ENCODE assay signal across 9 mouse cellular contexts in genomic region chr3:144616654-144617425, GRCm38 (mm10). TPM values are rescaled to one million over a fixed set of nuclear protein-coding genes. Genes with fewer than 3 reads are reported as not detected.
DNase-seq lines count a peak whose midpoint lies in the region; ATAC-seq and TF ChIP-seq lines count a peak whose summit lies in the region.
"Had no signal": no experiment of that assay in that cellular context is flagged by ENCODE, and none has a peak within 500 bp of the region (broad histone marks: within the 10 kb centered on the region; RNA-seq: fewer than 3 reads in every experiment).

No protein-coding gene starts in this region.

- H3K4me1 ChIP-seq in E14TG2a.4 (replicated peaks; ENCODE audit: low read depth, low read length): peaks cover 6% of the 10 kb centered on the region
- peaks cover 20% of the 10 kb centered on the region for H3K4me1 ChIP-seq in forebrain, embryonic 13.5 days
- peaks cover 25% of the 10 kb centered on the region for H3K4me1 ChIP-seq in liver, embryonic 15.5 days (replicated peaks)
- peaks cover 20% of the 10 kb centered on the region for H3K4me1 ChIP-seq in neural tube, embryonic 12.5 days
- no peaks in the 10 kb centered on the region for H3K4me1 ChIP-seq in stomach, postnatal 0 days (replicated peaks; ENCODE audit: control insufficient read depth, insufficient read depth)

- TF ChIP-seq CTCF in E14TG2a.4 (conservative IDR thresholded peaks at IDR 0.05; ENCODE audit: low read length): peak; percentile 59
- TF ChIP-seq CTCF in stomach, postnatal 0 days (IDR thresholded peaks at IDR 0.05; ENCODE audit: low read depth): peak; percentile 99

- H3K36me3 ChIP-seq in E14TG2a.4 (ENCODE audit: insufficient read depth, low read length): peaks cover 8% of the 10 kb centered on the region
- H3K36me3 ChIP-seq in forebrain, embryonic 13.5 days (ENCODE audit: poor library complexity, severe bottlenecking): no peaks in the 10 kb centered on the region
- H3K36me3 ChIP-seq in liver, embryonic 15.5 days (replicated peaks): no peaks in the 10 kb centered on the region
- H3K36me3 ChIP-seq in neural tube, embryonic 12.5 days: no peaks in the 10 kb centered on the region
- H3K36me3 ChIP-seq in stomach, postnatal 0 days (ENCODE audit: control insufficient read depth, insufficient read depth, low read length): no peaks in the 10 kb centered on the region

- DNase-seq in c-Kit-positive CD71-positive TER-119-positive erythroid progenitor cells, embryonic 14.5 days (ENCODE audit: low spot score): peak; percentile 76
- DNase-seq in heart, postnatal 10 days: peak; percentile 89 to 92
- DNase-seq in kidney, postnatal 4 days: peak; percentile 90 to 91
- peak; percentile 75 for DNase-seq in stomach, postnatal 0 days (ENCODE audit: low spot score)

- TF ChIP-seq EP300 in stomach, postnatal 0 days (optimal IDR thresholded peaks at IDR 0.05): no peak

- peak overlapping the region; percentile 6; the same call in 1 of the 2 replicates for H3K27ac ChIP-seq in forebrain, embryonic 13.5 days
- H3K27ac ChIP-seq in liver, embryonic 15.5 days (replicated peaks): 0 out of 2 replicates have a peak overlapping the region, but pooled peaks have one; percentile 39
- H3K27ac ChIP-seq in neural tube, embryonic 12.5 days: no peak overlapping the region
- peak overlapping the region; percentile 70; the same call in 1 of the 2 replicates for H3K27ac ChIP-seq in stomach, postnatal 0 days (replicated peaks)

- 29% methylated on average over 8 of the region's 8 CpGs for WGBS in forebrain, embryonic 13.5 days
- 62% methylated on average over 8 of the region's 8 CpGs for WGBS in liver, embryonic 15.5 days (ENCODE audit: insufficient replicate concordance)
- WGBS in neural tube, embryonic 12.5 days: 42% methylated on average over 8 of the region's 8 CpGs
- WGBS in stomach, postnatal 0 days: 61% methylated on average over 8 of the region's 8 CpGs

- peak; percentile 96 for ATAC-seq in forebrain, embryonic 13.5 days
- ATAC-seq in liver, embryonic 15.5 days (ENCODE audit: insufficient read depth): peak; percentile 72
- peak; percentile 94 for ATAC-seq in neural tube, embryonic 12.5 days (ENCODE audit: low FRiP score, low read depth)
- ATAC-seq in stomach, postnatal 0 days (ENCODE audit: low FRiP score, low TSS enrichment): peak; percentile 75; the same call in 1 of the 2 replicates

- H3K27me3 ChIP-seq in E14TG2a.4 (ENCODE audit: insufficient read depth, low read length): no peaks in the 10 kb centered on the region
- no peaks in the 10 kb centered on the region for H3K27me3 ChIP-seq in forebrain, embryonic 13.5 days
- H3K27me3 ChIP-seq in liver, embryonic 15.5 days: no peaks in the 10 kb centered on the region
- H3K27me3 ChIP-seq in neural tube, embryonic 12.5 days (replicated peaks): no peaks in the 10 kb centered on the region
- H3K27me3 ChIP-seq in stomach, postnatal 0 days (ENCODE audit: control insufficient read depth, insufficient read depth, low read length): no peaks in the 10 kb centered on the region
- H3K27me3 ChIP-seq: megakaryocyte, embryonic 14.5 days had no signal

- H3K4me3 ChIP-seq in E14TG2a.4 (replicated peaks; ENCODE audit: low read length): no peak overlapping the region
- H3K4me3 ChIP-seq in forebrain, embryonic 13.5 days: no peak overlapping the region
- no peak overlapping the region for H3K4me3 ChIP-seq in liver, embryonic 15.5 days (replicated peaks)
- H3K4me3 ChIP-seq in neural tube, embryonic 12.5 days: no peak overlapping the region
- H3K4me3 ChIP-seq in stomach, postnatal 0 days (ENCODE audit: low read depth, low read length): no peak overlapping the region

- intact Hi-C loops in heart, postnatal 10 days (cut with DNase I): loop anchor here (1.0 to 2.0 kb wide), 4 partner anchors 46 to 164 kb away; partner anchors contain the start of genes Hs2st1, Selenof and Sh3glb1

- H3K4me2 ChIP-seq in forebrain, embryonic 13.5 days: no peak overlapping the region; the same call in 1 of the 2 replicates
- H3K4me2 ChIP-seq in liver, embryonic 15.5 days: no peak overlapping the region
- H3K4me2 ChIP-seq in neural tube, embryonic 12.5 days (replicated peaks): no peak overlapping the region
- no peak overlapping the region for H3K4me2 ChIP-seq in stomach, postnatal 0 days (replicated peaks; ENCODE audit: low read depth)

- peaks cover 62% of the 10 kb centered on the region for H3K9me3 ChIP-seq in E14TG2a.4 (ENCODE audit: low read length)
- 0 out of 2 replicates have a peak, but pooled peaks cover 3% of the 10 kb centered on the region for H3K9me3 ChIP-seq in forebrain, embryonic 13.5 days (replicated peaks)
- H3K9me3 ChIP-seq in liver, embryonic 15.5 days (replicated peaks): no peaks in the 10 kb centered on the region
- no peaks in the 10 kb centered on the region for H3K9me3 ChIP-seq in neural tube, embryonic 12.5 days
- H3K9me3 ChIP-seq in stomach, postnatal 0 days (ENCODE audit: control insufficient read depth, low read length): no peaks in the 10 kb centered on the region

- H3K9ac ChIP-seq in forebrain, embryonic 13.5 days: no peak overlapping the region
- H3K9ac ChIP-seq in liver, embryonic 15.5 days: no peak overlapping the region
- H3K9ac ChIP-seq in neural tube, embryonic 12.5 days: no peak overlapping the region
- no peak overlapping the region for H3K9ac ChIP-seq in stomach, postnatal 0 days (ENCODE audit: low read length)

RNA-seq across cellular contexts. Expression of gene Selenof, which starts 46.7 kb away (rescaled TPM):
- polyA plus RNA-seq in forebrain, embryonic 13.5 days (2015; fragmentation: Nextera tagmentation; extraction: Ambion mirVana): 560 and 579 TPM in 2 replicates
- 100 to 1,000 TPM; 208 to 218 TPM for total RNA-seq in heart, postnatal 10 days (2021)
- polyA plus RNA-seq in liver, embryonic 15.5 days (2015; fragmentation: Nextera tagmentation; extraction: Ambion mirVana): 290 and 291 TPM in 2 replicates
- 476 and 491 TPM in 2 replicates for polyA plus RNA-seq in neural tube, embryonic 12.5 days (2016; fragmentation: Nextera tagmentation; extraction: Ambion mirVana)
- polyA plus RNA-seq in stomach, postnatal 0 days (2015; fragmentation: Nextera tagmentation; extraction: Ambion mirVana): 546 and 560 TPM in 2 replicates

RNA-seq across cellular contexts. Expression of gene Hs2st1, which starts 46.9 kb away (rescaled TPM):
- 23.3 and 26.2 TPM in 2 replicates for polyA plus RNA-seq in forebrain, embryonic 13.5 days (2015; fragmentation: Nextera tagmentation; extraction: Ambion mirVana)
- 10 to 100 TPM; 17.0 to 19.7 TPM for total RNA-seq in heart, postnatal 10 days (2021)
- polyA plus RNA-seq in liver, embryonic 15.5 days (2015; fragmentation: Nextera tagmentation; extraction: Ambion mirVana): 1.9 and 2.3 TPM in 2 replicates
- polyA plus RNA-seq in neural tube, embryonic 12.5 days (2016; fragmentation: Nextera tagmentation; extraction: Ambion mirVana): 24.1 and 24.6 TPM in 2 replicates
- polyA plus RNA-seq in stomach, postnatal 0 days (2015; fragmentation: Nextera tagmentation; extraction: Ambion mirVana): 5.1 and 5.8 TPM in 2 replicates
